Mouse (Mus musculus): ENCODE measurements around the gene Oard1. TPM values are rescaled to one million over a fixed set of nuclear protein-coding genes. Genes with fewer than 3 reads are reported as not detected.
A peak's percentile ranks its signal among the peaks of the same experiment; 100 is the strongest.

The Oard1 gene
- polyA plus RNA-seq, 1 experiment from 2014 or later = 70.6 TPM

DNA sequence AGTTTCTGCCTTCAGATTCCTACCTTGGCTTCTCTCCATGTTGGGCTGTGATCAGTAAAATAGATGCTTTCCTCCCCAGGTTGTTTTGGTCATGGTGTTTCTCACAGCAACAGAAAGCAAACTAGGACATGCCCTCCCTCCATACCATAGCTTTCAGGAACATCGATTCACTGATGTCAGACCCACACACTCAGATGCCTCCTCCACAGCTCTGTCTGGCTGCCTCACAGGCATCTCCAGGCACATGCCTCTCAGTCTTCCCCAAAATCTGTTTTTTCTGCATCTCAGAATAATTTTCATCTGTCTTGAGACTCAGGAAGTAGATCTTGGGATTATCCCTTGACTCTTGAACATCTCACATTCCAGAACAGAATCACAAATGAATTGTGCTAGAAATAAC is 33.7 kb upstream of the Oard1 start:
- H3K4me3 ChIP-seq (ENCODE audit: low read length) = no peak overlapping the region
- no peaks in the 10 kb centered on the region for H3K36me3 ChIP-seq (ENCODE audit: control insufficient read depth, insufficient read depth, low read length)
- no peaks in the 10 kb centered on the region for H3K27me3 ChIP-seq (replicated peaks; ENCODE audit: control insufficient read depth, insufficient read depth, low read length)
- no peaks in the 10 kb centered on the region for H3K4me1 ChIP-seq (ENCODE audit: control insufficient read depth, insufficient read depth, low read length)
- no peak for ATAC-seq
- no peak overlapping the region for H3K4me2 ChIP-seq (ENCODE audit: low read depth, low read length)
- no peak overlapping the region for H3K9ac ChIP-seq (ENCODE audit: low read depth, low read length)
- no peak overlapping the region for H3K27ac ChIP-seq (ENCODE audit: low read length)
- 96% methylated on average over 1 of the region's 1 CpGs for WGBS
- no peaks in the 10 kb centered on the region for H3K9me3 ChIP-seq (ENCODE audit: control insufficient read depth, low read length)

GRCm38 (mm10) chr17:48379050-48379449 is 30.8 kb upstream of the Oard1 start:
- Histone ChIP-seq H3K4me1 (ENCODE audit: control insufficient read depth, insufficient read depth, low read length) (no peaks in the 10 kb centered on the region), H3K9ac (ENCODE audit: low read depth, low read length) (no peak overlapping the region), H3K27me3 (replicated peaks; ENCODE audit: control insufficient read depth, insufficient read depth, low read length) (no peaks in the 10 kb centered on the region), H3K9me3 (ENCODE audit: control insufficient read depth, low read length) (no peaks in the 10 kb centered on the region), H3K4me2 (ENCODE audit: low read depth, low read length) (no peak overlapping the region), H3K36me3 (ENCODE audit: control insufficient read depth, insufficient read depth, low read length) (no peaks in the 10 kb centered on the region), H3K27ac (ENCODE audit: low read length) (no peak overlapping the region), H3K4me3 (ENCODE audit: low read length) (no peak overlapping the region)
- no peak for ATAC-seq

DNA sequence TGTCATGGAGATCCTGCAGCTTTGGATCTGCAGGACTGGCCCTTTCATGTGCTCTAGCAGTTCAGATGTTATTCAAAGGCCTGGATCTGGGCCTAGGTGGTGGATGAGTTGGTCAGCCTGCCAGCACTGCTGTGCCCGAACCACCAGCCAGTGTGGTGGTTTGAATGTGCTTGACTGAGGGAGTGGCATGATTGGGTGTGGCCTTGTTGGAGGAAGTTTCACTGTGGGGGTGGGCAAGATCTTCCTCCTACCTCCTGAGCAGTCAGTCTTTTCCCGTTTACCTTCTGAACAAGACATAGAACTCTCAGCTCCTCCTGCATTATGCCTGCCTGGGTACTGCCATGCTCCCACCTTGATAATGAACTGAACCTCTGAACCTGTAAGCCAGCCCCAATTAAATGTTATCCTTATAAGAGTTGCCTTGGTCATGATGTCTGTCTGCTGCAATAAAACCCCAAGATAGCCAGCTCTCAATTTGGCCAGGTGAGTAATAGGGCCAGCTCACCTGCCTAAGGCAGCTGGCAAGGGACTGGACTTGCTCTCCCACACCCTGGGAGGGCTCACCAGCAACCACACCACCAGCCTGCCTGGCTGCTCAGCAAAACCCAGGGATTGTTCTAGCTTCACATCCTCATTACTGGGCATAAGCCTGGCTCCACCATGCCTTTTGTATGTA is 23.9 kb upstream of the Oard1 start:
- no peak for ATAC-seq
- 61% methylated on average over 2 of the region's 2 CpGs for WGBS
- no peak overlapping the region for H3K9ac ChIP-seq (ENCODE audit: low read depth, low read length)

GRCm38 (mm10) chr17:48388666-48389065 is 21.1 kb upstream of the Oard1 start:
- Histone ChIP-seq H3K36me3 (ENCODE audit: control insufficient read depth, insufficient read depth, low read length) (peaks cover 48% of the 10 kb centered on the region), H3K4me3 (ENCODE audit: low read length) (no peak overlapping the region), H3K9ac (ENCODE audit: low read depth, low read length) (no peak overlapping the region), H3K4me1 (ENCODE audit: control insufficient read depth, insufficient read depth, low read length) (no peaks in the 10 kb centered on the region), H3K9me3 (ENCODE audit: control insufficient read depth, low read length) (no peaks in the 10 kb centered on the region), H3K27ac (ENCODE audit: low read length) (no peak overlapping the region), H3K27me3 (replicated peaks; ENCODE audit: control insufficient read depth, insufficient read depth, low read length) (no peaks in the 10 kb centered on the region), H3K4me2 (ENCODE audit: low read depth, low read length) (no peak overlapping the region)
- no peak for ATAC-seq
- WGBS = 94% methylated on average over 2 of the region's 2 CpGs

More for the DNA sequence above, 23.9 kb upstream of the Oard1 start:
- no peak overlapping the region for H3K4me2 ChIP-seq (ENCODE audit: low read depth, low read length)
- H3K4me1 ChIP-seq (ENCODE audit: control insufficient read depth, insufficient read depth, low read length) = no peaks in the 10 kb centered on the region
- no peaks in the 10 kb centered on the region for H3K27me3 ChIP-seq (replicated peaks; ENCODE audit: control insufficient read depth, insufficient read depth, low read length)
- H3K4me3 ChIP-seq (ENCODE audit: low read length) = no peak overlapping the region
- peaks cover 28% of the 10 kb centered on the region for H3K36me3 ChIP-seq (ENCODE audit: control insufficient read depth, insufficient read depth, low read length)
- no peaks in the 10 kb centered on the region for H3K9me3 ChIP-seq (ENCODE audit: control insufficient read depth, low read length)
- no peak overlapping the region; the same call in 1 of the 2 replicates for H3K27ac ChIP-seq (ENCODE audit: low read length)

DNA sequence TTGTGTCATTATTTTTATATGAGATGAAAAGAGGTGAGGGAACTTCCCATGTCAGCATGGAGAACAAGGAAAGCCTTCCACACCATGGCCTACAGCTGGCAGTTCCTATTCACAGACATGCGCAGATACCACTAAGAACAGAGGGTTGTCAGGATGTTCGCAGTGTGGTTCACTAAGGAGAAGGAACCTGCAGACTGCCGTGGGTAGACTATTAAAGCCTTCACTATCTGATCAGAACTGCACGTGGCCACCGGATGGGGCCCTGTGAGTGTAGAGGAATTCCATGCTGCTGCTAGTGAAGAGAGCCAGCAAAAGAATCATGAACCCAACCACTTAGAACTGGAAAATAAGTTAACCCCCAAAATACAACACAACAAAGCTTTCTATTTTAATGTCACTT is 20.4 kb upstream of the Oard1 start:
- H3K36me3 ChIP-seq (ENCODE audit: control insufficient read depth, insufficient read depth, low read length) = peaks cover 52% of the 10 kb centered on the region
- H3K27me3 ChIP-seq (replicated peaks; ENCODE audit: control insufficient read depth, insufficient read depth, low read length) = no peaks in the 10 kb centered on the region
- ATAC-seq = no peak
- no peaks in the 10 kb centered on the region for H3K4me1 ChIP-seq (ENCODE audit: control insufficient read depth, insufficient read depth, low read length)
- no peak overlapping the region for H3K4me2 ChIP-seq (ENCODE audit: low read depth, low read length)
- no peaks in the 10 kb centered on the region for H3K9me3 ChIP-seq (ENCODE audit: control insufficient read depth, low read length)
- H3K4me3 ChIP-seq (ENCODE audit: low read length) = no peak overlapping the region
- H3K9ac ChIP-seq (ENCODE audit: low read depth, low read length) = no peak overlapping the region
- H3K27ac ChIP-seq (ENCODE audit: low read length) = no peak overlapping the region
- 88% methylated on average over 5 of the region's 5 CpGs for WGBS

DNA sequence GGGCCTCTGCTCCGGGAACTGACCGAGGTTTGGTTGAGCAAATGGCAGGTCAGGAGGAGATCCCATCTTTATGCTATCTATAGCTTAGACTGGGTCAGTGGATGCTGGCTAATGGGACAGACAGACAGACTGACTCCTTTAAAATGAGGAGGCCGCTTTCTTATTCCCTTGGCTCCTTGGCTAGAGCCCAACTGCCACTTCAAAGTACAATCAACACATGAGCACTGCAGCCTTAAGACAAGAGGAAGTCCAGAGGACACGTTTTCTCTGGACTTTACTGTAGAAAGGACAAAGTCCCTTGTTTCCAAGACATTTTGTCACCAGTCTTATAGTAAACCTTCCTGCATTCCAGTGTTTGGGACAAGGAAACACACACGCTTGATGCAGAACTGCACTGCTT is 18.4 kb upstream of the Oard1 start:
- H3K27ac ChIP-seq (ENCODE audit: low read length) = peak overlapping the region; percentile 56
- ATAC-seq = peak; percentile 69
- H3K4me3 ChIP-seq (ENCODE audit: low read length) = no peak overlapping the region
- WGBS = 85% methylated on average over 5 of the region's 5 CpGs
- H3K27me3 ChIP-seq (replicated peaks; ENCODE audit: control insufficient read depth, insufficient read depth, low read length) = no peaks in the 10 kb centered on the region
- no peak overlapping the region for H3K4me2 ChIP-seq (ENCODE audit: low read depth, low read length)
- H3K9ac ChIP-seq (ENCODE audit: low read depth, low read length) = no peak overlapping the region
- H3K9me3 ChIP-seq (ENCODE audit: control insufficient read depth, low read length) = no peaks in the 10 kb centered on the region
- peaks cover 50% of the 10 kb centered on the region for H3K36me3 ChIP-seq (ENCODE audit: control insufficient read depth, insufficient read depth, low read length)
- no peaks in the 10 kb centered on the region for H3K4me1 ChIP-seq (ENCODE audit: control insufficient read depth, insufficient read depth, low read length)

- H3K9ac ChIP-seq (ENCODE audit: low read depth, low read length) = no peak overlapping the region
- 95% methylated on average over 3 of the region's 3 CpGs for WGBS
- peaks cover 41% of the 10 kb centered on the region for H3K36me3 ChIP-seq (ENCODE audit: control insufficient read depth, insufficient read depth, low read length)
- no peak overlapping the region for H3K4me3 ChIP-seq (ENCODE audit: low read length)
- H3K27ac ChIP-seq (ENCODE audit: low read length) = no peak overlapping the region
- H3K27me3 ChIP-seq (replicated peaks; ENCODE audit: control insufficient read depth, insufficient read depth, low read length) = no peaks in the 10 kb centered on the region
- H3K9me3 ChIP-seq (ENCODE audit: control insufficient read depth, low read length) = no peaks in the 10 kb centered on the region
- no peaks in the 10 kb centered on the region for H3K4me1 ChIP-seq (ENCODE audit: control insufficient read depth, insufficient read depth, low read length)
- ATAC-seq = no peak
- no peak overlapping the region for H3K4me2 ChIP-seq (ENCODE audit: low read depth, low read length)
Observed at GRCm38 (mm10) chr17:48392616-48393015, 17.2 kb upstream of the Oard1 start.

- WGBS = 80% methylated on average over 4 of the region's 4 CpGs
- Histone ChIP-seq H3K9me3 (ENCODE audit: control insufficient read depth, low read length) (no peaks in the 10 kb centered on the region), H3K36me3 (ENCODE audit: control insufficient read depth, insufficient read depth, low read length) (no peaks in the 10 kb centered on the region; the same call in 1 of the 2 replicates), H3K4me1 (ENCODE audit: control insufficient read depth, insufficient read depth, low read length) (no peaks in the 10 kb centered on the region; the same call in 1 of the 2 replicates), H3K4me2 (ENCODE audit: low read depth, low read length) (no peak overlapping the region), H3K4me3 (ENCODE audit: low read length) (no peak overlapping the region), H3K27ac (ENCODE audit: low read length) (no peak overlapping the region), H3K27me3 (replicated peaks; ENCODE audit: control insufficient read depth, insufficient read depth, low read length) (no peaks in the 10 kb centered on the region), H3K9ac (ENCODE audit: low read depth, low read length) (no peak overlapping the region)
- ATAC-seq = no peak
Observed at GRCm38 (mm10) chr17:48401710-48402109, 8.1 kb upstream of the Oard1 start.

DNA sequence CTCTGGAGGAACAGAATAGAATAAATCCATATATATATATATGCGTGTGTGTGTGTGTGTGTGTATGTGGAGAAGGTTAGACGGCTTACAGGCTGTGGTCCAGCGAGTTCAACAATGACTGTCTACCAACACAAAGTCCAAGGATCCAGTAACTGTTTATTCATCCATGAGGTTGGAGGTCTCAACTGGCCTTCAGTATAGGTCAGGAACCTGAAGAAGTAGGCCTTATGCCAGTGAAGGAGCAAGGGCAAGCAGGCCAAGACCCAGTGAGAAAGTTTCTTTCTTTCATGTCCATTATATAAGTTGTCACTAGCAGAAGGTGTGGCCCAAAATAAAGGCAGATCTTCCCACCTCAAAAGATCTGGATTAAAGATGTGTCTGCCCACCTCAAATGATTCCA is 7.1 kb upstream of the Oard1 start:
- no peak overlapping the region for H3K4me3 ChIP-seq (ENCODE audit: low read length)
- no peak overlapping the region for H3K9ac ChIP-seq (ENCODE audit: low read depth, low read length)
- H3K27me3 ChIP-seq (replicated peaks; ENCODE audit: control insufficient read depth, insufficient read depth, low read length) = no peaks in the 10 kb centered on the region
- no peak for ATAC-seq
- no peak overlapping the region for H3K27ac ChIP-seq (ENCODE audit: low read length)
- H3K9me3 ChIP-seq (ENCODE audit: control insufficient read depth, low read length) = no peaks in the 10 kb centered on the region
- H3K4me2 ChIP-seq (ENCODE audit: low read depth, low read length) = no peak overlapping the region
- H3K4me1 ChIP-seq (ENCODE audit: control insufficient read depth, insufficient read depth, low read length) = peaks cover 9% of the 10 kb centered on the region
- no peaks in the 10 kb centered on the region; the same call in 1 of the 2 replicates for H3K36me3 ChIP-seq (ENCODE audit: control insufficient read depth, insufficient read depth, low read length)
- WGBS = 82% methylated on average over 3 of the region's 3 CpGs

- Histone ChIP-seq H3K9me3 (ENCODE audit: control insufficient read depth, low read length) (no peaks in the 10 kb centered on the region), H3K4me3 (ENCODE audit: low read length) (no peak overlapping the region), H3K27me3 (replicated peaks; ENCODE audit: control insufficient read depth, insufficient read depth, low read length) (no peaks in the 10 kb centered on the region), H3K27ac (ENCODE audit: low read length) (no peak overlapping the region), H3K4me2 (ENCODE audit: low read depth, low read length) (no peak overlapping the region), H3K9ac (ENCODE audit: low read depth, low read length) (no peak overlapping the region), H3K36me3 (ENCODE audit: control insufficient read depth, insufficient read depth, low read length) (no peaks in the 10 kb centered on the region; the same call in 1 of the 2 replicates), H3K4me1 (ENCODE audit: control insufficient read depth, insufficient read depth, low read length) (peaks cover 15% of the 10 kb centered on the region)
- no peak for ATAC-seq
- 77% methylated on average over 2 of the region's 2 CpGs for WGBS
Observed at GRCm38 (mm10) chr17:48403848-48404247, 6.0 kb upstream of the Oard1 start.
